Mouse (Mus musculus): ENCODE results near the gene BC037034. TPM values are rescaled to one million over a fixed set of nuclear protein-coding genes. Genes with fewer than 3 reads are reported as not detected.

The BC037034 gene
- total and polyA plus RNA-seq, 2 experiments from 2014 or later = 17.3 to 79.2 TPM

- Histone ChIP-seq H3K27ac (ENCODE audit: low read depth, low read length) (no peak overlapping the region), H3K4me2 (ENCODE audit: low read depth, low read length, poor library complexity, severe bottlenecking) (no peak overlapping the region), H3K36me3 (ENCODE audit: insufficient read depth, low read length) (peaks cover 33% of the 10 kb centered on the region), H3K4me1 (ENCODE audit: insufficient read depth, low read length) (peaks cover 6% of the 10 kb centered on the region; the same call in 1 of the 2 replicates), H3K9me3 (ENCODE audit: low read length) (no peaks in the 10 kb centered on the region), H3K9ac (replicated peaks; ENCODE audit: low read length, poor library complexity, severe bottlenecking) (no peak overlapping the region), H3K4me3 (ENCODE audit: low read depth, low read length) (no peak overlapping the region), H3K27me3 (ENCODE audit: insufficient read depth, low read length) (no peaks in the 10 kb centered on the region)
- no peak for TF ChIP-seq CTCF (IDR thresholded peaks at IDR 0.05)
- DNase-seq (ENCODE audit: low spot score) (no peak), ATAC-seq (ENCODE audit: low FRiP score) (no peak)
- 85% methylated on average over 7 of the region's 7 CpGs for WGBS
Observed at GRCm38 (mm10) chr5:138258993-138259392, 4.8 kb downstream of the BC037034 start.

- H3K27me3 ChIP-seq (ENCODE audit: insufficient read depth, low read length) = no peaks in the 10 kb centered on the region
- H3K4me2 ChIP-seq (ENCODE audit: low read depth, low read length, poor library complexity, severe bottlenecking) = no peak overlapping the region
- no peak for ATAC-seq (ENCODE audit: low FRiP score)
- 88% methylated on average over 6 of the region's 6 CpGs for WGBS
- H3K27ac ChIP-seq (ENCODE audit: low read depth, low read length) = no peak overlapping the region
- no peak overlapping the region for H3K4me3 ChIP-seq (ENCODE audit: low read depth, low read length)
- peaks cover 6% of the 10 kb centered on the region; the same call in 1 of the 2 replicates for H3K4me1 ChIP-seq (ENCODE audit: insufficient read depth, low read length)
- H3K9me3 ChIP-seq (ENCODE audit: low read length) = no peaks in the 10 kb centered on the region
- no peak for DNase-seq (ENCODE audit: low spot score)
- TF ChIP-seq CTCF (IDR thresholded peaks at IDR 0.05) = no peak
- H3K9ac ChIP-seq (replicated peaks; ENCODE audit: low read length, poor library complexity, severe bottlenecking) = no peak overlapping the region
- H3K36me3 ChIP-seq (ENCODE audit: insufficient read depth, low read length) = peaks cover 33% of the 10 kb centered on the region
Observed at GRCm38 (mm10) chr5:138258542-138258941, 5.3 kb downstream of the BC037034 start.

GRCm38 (mm10) chr5:138258078-138258477 lies 5.8 kb downstream of the BC037034 start:
- H3K9ac ChIP-seq (replicated peaks; ENCODE audit: low read length, poor library complexity, severe bottlenecking) = no peak overlapping the region
- ATAC-seq (ENCODE audit: low FRiP score) = no peak
- 85% methylated on average over 3 of the region's 3 CpGs for WGBS
- DNase-seq (ENCODE audit: low spot score) = no peak
- H3K27ac ChIP-seq (ENCODE audit: low read depth, low read length) = no peak overlapping the region
- no peak for TF ChIP-seq CTCF (IDR thresholded peaks at IDR 0.05)
- H3K27me3 ChIP-seq (ENCODE audit: insufficient read depth, low read length) = no peaks in the 10 kb centered on the region
- H3K36me3 ChIP-seq (ENCODE audit: insufficient read depth, low read length) = peaks cover 33% of the 10 kb centered on the region
- H3K9me3 ChIP-seq (ENCODE audit: low read length) = no peaks in the 10 kb centered on the region
- peaks cover 6% of the 10 kb centered on the region; the same call in 1 of the 2 replicates for H3K4me1 ChIP-seq (ENCODE audit: insufficient read depth, low read length)
- H3K4me3 ChIP-seq (ENCODE audit: low read depth, low read length) = no peak overlapping the region
- H3K4me2 ChIP-seq (ENCODE audit: low read depth, low read length, poor library complexity, severe bottlenecking) = no peak overlapping the region

GRCm38 (mm10) chr5:138257585-138257978 lies 6.3 kb downstream of the BC037034 start:
- DNase-seq (ENCODE audit: low spot score) (no peak), ATAC-seq (ENCODE audit: low FRiP score) (no peak)
- Histone ChIP-seq H3K36me3 (ENCODE audit: insufficient read depth, low read length) (peaks cover 33% of the 10 kb centered on the region), H3K4me1 (ENCODE audit: insufficient read depth, low read length) (peaks cover 4% of the 10 kb centered on the region; the same call in 1 of the 2 replicates), H3K27ac (ENCODE audit: low read depth, low read length) (no peak overlapping the region), H3K9ac (replicated peaks; ENCODE audit: low read length, poor library complexity, severe bottlenecking) (no peak overlapping the region), H3K4me2 (ENCODE audit: low read depth, low read length, poor library complexity, severe bottlenecking) (no peak overlapping the region), H3K4me3 (ENCODE audit: low read depth, low read length) (no peak overlapping the region), H3K9me3 (ENCODE audit: low read length) (no peaks in the 10 kb centered on the region), H3K27me3 (ENCODE audit: insufficient read depth, low read length) (no peaks in the 10 kb centered on the region)
- 89% methylated on average over 4 of the region's 4 CpGs for WGBS
- no peak for TF ChIP-seq CTCF (IDR thresholded peaks at IDR 0.05)

- Histone ChIP-seq H3K36me3 (ENCODE audit: insufficient read depth, low read length) (peaks cover 32% of the 10 kb centered on the region), H3K9me3 (ENCODE audit: low read length) (no peaks in the 10 kb centered on the region), H3K27ac (ENCODE audit: low read depth, low read length) (no peak overlapping the region), H3K4me2 (ENCODE audit: low read depth, low read length, poor library complexity, severe bottlenecking) (no peak overlapping the region), H3K4me1 (ENCODE audit: insufficient read depth, low read length) (0 out of 2 replicates have a peak, but pooled peaks cover 2% of the 10 kb centered on the region), H3K4me3 (ENCODE audit: low read depth, low read length) (no peak overlapping the region), H3K27me3 (ENCODE audit: insufficient read depth, low read length) (no peaks in the 10 kb centered on the region), H3K9ac (replicated peaks; ENCODE audit: low read length, poor library complexity, severe bottlenecking) (no peak overlapping the region)
- DNase-seq (ENCODE audit: low spot score) (no peak), ATAC-seq (ENCODE audit: low FRiP score) (no peak)
- TF ChIP-seq CTCF (IDR thresholded peaks at IDR 0.05) = no peak
- WGBS = 91% methylated on average over 10 of the region's 10 CpGs
Observed at GRCm38 (mm10) chr5:138256966-138257584, 6.8 kb downstream of the BC037034 start.

- no peak for DNase-seq (ENCODE audit: low spot score)
- ATAC-seq (ENCODE audit: low FRiP score) = peak; percentile 8; the same call in 1 of the 2 replicates
- H3K4me2 ChIP-seq (ENCODE audit: low read depth, low read length, poor library complexity, severe bottlenecking) = peak overlapping the region; percentile 89
- 21% methylated on average over 7 of the region's 7 CpGs for WGBS
- H3K27ac ChIP-seq (ENCODE audit: low read depth, low read length) = peak overlapping the region; percentile 85
- H3K27me3 ChIP-seq (ENCODE audit: insufficient read depth, low read length) = no peaks in the 10 kb centered on the region
- peaks cover 26% of the 10 kb centered on the region for H3K36me3 ChIP-seq (ENCODE audit: insufficient read depth, low read length)
- H3K9me3 ChIP-seq (ENCODE audit: low read length) = no peaks in the 10 kb centered on the region
- H3K4me3 ChIP-seq (ENCODE audit: low read depth, low read length) = peak overlapping the region; percentile 66
- peak overlapping the region; percentile 79 for H3K9ac ChIP-seq (replicated peaks; ENCODE audit: low read length, poor library complexity, severe bottlenecking)
- 0 out of 2 replicates have a peak, but pooled peaks cover 2% of the 10 kb centered on the region for H3K4me1 ChIP-seq (ENCODE audit: insufficient read depth, low read length)
- TF ChIP-seq CTCF (IDR thresholded peaks at IDR 0.05) = no peak
Observed at GRCm38 (mm10) chr5:138256094-138256467, 7.8 kb downstream of the BC037034 start.
